Mouse (Mus musculus): ENCODE measurements around the gene Ace3.

Ace3 gene

DNA sequence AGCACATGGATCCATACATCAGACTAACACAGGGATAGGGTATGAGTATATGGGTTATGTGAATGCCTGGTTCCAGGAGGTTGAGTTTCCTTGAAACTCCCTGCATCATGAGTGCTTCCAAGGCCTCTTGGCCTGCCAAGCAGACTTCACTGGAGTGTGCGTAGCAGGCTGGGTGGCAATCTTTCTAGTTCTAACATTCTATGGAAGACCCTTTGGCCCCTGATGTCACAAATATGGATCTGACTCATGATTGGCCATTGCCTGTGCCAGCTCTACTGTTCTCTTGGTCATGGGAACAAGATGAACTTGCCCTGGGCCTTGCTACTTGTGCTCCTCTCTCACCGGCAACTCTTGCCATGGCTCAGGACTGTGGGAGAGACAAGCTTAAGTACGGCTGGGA, at the start of gene Ace3:
Gene Ace3, plus strand, starts transcription at position 301 of the 400 bp plus-strand sequence.
- no peak for DNase-seq

DNA sequence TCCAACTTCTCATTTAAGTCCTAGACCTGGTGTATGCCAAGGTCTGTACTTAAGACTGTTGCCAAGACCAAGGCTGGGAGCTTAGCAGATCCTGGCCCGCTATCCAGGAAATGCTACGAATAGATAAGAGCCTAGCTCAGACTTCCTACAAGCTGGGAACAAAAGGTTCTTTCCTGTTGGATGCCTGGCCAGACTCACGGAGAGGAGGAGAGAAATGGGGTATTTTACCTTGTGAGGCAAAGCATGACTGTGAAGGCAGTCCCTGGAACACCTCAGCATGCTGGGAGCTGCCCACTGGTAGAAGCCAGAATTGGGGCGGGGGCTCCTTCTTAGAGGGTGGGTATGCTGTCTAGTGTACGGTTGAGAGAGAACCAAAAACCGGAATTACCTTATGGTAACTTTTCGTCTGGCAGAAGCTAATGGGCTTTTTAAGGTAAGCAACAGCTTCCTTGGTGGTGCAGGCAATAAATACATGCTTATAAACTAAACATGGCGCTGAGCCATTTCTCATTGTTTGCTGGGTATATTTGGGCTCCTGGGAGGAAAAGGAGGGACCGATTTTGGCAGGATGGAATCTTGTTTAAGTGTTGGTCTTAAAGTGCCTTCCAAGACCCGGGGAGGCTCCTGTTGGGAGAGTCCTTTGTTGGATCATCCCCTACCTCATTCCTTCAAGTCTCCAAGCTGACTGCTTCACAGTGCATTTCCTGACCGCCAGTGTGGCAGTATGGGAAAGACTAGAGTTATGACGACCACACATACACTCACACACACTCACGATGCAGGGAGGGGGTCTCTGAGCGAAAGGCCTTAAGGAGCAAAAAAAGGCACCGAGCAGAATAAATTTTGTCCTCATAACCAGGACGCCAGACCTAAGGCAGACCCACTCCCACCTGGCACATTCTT, 49.5 kb upstream of the Ace3 start:
- DNase-seq = no peak

DNA sequence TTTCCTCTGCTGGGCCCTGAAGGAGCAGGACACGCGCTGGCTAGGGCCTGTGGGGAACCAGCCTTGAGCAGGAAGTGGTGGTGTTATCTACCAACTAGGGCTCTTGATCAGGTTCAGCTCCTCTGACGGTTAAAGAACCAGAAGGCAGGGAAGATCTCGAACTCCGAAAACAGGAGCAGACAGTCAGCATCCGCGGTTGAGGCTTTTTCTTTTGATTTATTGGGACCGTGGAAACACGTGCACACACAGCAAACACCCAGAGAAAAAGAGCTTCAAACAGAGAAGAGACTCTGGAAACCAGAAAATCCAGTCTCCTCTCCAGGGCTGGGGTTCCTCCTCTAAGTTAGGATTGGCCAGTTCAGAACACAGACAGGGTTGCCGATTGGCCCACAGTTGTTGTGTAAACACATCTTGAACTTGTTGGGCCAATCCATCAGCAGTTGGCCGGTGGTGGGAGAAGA, 47.8 kb upstream of the Ace3 start:
- DNase-seq = no peak

DNA sequence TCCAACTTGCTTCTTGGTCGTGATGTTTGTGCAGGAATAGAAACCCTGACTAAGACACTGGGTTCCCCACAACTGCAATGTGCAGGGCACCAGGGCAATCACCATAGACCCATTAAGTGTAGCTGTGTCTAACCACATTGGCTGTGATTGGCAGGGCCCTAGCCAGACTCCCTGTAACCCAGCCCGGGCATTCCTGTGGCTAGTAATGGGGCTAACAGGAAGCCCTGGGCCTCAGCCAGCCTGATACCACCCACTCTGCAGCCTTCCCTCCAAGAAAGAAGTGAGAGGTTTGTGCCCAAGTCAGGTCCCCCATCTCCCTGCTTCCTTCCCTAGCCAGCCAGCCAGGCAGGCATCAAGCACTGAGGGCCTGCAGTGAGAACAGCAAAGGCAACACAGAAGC, 46.2 kb upstream of the Ace3 start:
- DNase-seq = no peak

DNA sequence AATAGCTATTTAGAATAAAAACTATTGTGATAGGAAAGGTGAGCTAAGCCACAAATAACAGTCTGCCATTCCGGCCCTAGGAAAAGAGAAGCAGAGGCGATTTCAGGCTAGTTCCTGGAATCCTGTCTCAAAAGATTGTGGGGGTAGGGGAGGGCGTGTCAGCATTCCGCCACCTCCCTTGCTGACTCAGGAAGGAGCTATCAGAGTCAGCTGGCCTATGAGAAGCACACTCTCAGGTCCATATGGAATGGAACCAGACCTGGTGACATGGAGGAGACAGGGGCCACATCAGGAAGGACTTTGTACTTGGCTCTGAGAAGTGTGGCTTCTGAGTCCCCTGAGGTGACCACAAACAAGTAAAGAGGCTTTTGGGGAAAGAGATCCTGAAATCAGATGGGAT, 44.0 kb upstream of the Ace3 start:
- DNase-seq = no peak

DNA sequence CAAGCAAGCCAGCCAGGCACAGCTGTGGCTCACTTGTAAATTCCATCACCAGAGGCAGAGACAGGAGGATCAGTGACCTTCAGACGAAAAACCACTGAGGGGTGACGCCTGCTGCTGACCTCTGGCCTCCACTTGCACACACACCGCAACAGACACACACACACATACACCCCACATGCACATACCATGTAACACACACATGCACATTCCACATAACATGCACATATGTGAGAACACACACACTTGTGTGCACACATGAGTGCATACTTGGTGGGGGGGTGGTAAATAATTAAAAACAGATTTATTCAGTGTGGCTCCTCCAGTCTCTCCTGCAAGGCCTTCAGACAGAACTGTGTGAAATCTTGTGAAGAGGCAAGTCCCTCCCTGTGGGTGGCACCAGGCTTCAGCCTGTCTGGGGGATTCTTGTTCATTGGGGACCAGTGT, 42.9 kb upstream of the Ace3 start:
- DNase-seq = no peak

DNA sequence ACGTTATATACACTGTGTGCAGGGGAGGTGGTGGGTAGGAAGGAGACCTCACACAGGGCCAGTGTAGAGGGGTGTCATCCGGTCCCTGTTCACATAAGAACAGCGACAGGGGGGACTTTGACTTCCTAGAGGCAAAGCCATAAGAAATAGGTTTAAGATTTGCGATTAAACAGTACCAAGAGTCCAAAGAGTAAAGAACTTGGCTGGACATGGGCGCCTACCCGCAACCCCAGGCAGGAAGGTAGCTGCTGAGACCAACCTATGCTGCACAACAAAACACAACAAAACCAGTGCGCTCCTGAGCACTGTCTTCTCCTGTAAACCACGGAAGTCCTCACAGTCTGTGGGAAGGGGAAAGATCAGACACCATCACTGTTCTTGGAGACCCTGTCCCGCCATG, 42.4 kb upstream of the Ace3 start:
- no peak for DNase-seq

DNA sequence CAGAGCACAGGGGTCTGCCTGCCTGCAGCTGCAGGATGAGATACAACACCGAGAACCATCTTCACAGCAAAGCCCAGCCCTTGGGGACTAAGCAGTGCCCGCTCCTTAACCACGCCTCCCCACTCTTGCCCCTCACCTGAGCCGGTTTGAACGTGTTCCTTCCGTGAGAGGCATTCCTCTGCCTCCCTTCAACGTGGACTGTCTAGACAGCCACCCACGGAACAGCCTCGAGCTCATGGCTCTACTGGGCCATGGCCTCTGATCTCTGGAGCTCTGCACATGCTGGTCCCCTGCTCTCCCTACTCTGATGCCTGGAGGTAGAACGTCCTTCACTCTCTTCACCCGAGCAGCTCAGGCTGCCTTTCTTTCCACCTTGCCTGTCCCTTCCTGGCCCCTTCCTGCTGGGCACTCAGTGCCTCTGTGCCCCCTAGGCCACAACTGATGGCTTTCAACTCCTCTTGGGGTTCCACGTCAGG, 41.5 kb upstream of the Ace3 start, which contains the start of gene Cyb561:
Gene Cyb561, minus strand, starts transcription at position 426 of the 476 bp plus-strand sequence.
- no peak for DNase-seq

DNA sequence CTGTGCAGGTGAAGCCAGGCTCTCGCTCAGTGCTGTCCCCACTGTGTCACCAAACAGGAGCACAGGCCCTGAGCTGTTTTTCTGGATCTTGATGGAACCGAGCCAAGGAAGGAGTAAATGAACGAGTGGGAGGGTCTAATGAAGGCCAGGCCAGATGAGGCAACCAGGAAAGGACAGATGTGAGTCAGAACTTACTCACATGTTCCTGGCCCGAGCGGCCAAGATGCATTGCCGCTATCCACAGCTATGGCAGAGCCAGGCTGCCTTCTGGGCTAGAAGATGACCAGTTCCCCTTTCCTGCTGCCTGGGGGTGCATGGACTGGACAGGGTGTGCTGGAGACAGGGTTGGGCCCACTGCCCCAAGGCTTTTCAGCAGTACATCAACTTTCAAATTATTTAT, 41.1 kb upstream of the Ace3 start:
- no peak for DNase-seq

DNA sequence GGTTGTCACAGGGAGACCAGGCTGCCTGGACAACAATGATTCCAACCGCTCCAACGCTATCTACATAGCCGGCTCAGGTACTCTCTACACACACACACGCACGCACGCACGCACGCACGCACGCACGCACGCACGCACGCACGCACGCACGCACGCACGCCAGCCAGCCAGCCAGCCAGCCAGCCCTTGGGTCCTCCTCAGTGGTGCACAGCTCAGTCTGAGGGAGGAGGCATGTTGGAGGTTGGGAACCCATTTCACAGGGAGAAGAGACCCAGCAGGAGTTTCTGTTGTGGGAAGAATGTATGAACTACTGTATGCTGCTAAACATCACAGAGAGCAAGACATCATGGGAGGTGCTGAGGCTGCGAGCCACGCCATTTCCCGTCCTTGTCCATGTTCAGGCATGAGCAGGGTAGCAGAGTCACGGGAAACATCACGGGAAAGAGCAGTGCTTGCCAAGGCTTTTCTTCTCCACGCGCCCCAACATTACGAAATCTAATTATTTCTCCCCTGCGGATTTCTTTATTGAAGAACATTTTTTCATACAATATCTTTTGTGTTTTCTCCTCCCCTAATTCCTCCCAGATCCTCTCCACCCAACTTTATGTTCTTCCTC, 38.6 kb upstream of the Ace3 start:
- DNase-seq = no peak

DNA sequence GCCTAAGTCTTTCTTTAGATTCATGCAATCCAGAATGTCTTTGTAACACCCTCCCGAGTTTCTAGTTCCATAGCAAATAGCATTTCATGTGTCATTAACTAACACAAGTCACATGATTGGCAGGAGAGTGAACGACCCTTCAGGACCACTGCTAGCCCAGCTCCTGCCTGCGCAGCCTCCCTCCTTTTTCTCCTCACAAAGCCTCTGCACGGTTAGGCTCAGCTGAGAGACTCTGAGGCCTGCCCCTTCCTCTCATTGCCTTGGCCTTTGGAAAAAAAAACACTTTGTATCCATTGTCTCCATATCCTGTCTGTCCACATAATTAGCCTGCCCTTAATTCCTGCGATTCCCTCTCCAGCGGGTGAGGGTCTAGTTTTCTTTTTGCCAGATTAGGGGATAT, 37.0 kb upstream of the Ace3 start:
- no peak for DNase-seq

DNA sequence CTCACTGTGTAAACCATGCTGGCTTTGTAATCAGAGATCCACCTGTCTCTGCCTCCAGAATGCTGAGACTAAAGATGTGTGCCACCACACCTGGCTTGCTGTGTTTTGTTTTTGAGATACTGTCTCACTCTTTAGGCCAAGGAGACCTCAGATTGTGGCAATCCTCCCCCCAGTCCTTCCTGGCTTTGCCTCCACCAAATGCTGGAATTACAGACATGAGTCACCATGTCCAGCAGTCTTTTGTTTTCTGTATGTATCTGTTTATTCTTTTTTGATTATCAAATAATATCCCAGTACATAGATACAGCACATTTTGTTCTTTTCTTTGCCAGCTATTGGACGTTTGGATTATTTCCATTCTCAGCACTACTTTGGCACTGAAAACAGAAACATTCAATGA, 35.9 kb upstream of the Ace3 start:
- DNase-seq = no peak

DNA sequence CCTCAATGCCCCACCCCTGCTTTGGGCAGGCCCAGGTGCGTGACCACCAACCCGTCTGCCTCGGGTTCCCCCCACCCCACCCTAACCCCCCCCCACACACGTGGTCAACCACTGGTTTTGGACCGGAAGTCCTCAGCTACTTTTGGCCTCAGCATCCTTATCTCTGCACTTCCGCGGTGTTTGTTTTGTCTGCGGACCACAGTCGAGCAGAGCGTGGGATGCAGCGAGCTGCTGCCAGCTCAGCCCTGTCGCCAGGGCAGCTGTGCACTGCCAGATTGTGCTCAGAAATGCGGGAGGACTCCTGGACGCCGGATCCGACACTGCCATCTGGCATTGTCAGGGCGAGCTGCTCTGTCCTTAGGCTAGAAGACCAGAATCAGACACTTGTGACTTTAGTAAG, 35.1 kb upstream of the Ace3 start:
- peak; percentile 42 to 60 for DNase-seq

DNA sequence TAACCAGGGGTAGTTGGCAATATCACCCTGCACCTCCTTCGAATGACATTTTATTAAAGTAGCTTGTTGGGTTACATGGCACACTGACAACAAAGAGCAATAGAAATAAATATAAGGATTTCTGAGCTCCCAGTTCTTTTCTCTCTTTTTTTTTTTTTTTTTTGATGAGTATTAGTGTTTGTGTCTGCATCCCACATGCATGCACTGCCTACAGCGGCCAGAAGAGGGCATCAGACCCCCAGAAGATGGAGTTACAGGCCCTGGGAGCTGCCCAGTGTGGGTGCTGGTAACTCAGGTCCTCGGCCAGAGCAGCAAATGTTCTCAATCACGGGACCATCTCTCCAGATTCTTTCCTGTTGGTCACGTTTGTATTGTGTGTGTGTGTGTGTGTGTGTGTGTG, 29.8 kb upstream of the Ace3 start:
- no peak for DNase-seq

DNA sequence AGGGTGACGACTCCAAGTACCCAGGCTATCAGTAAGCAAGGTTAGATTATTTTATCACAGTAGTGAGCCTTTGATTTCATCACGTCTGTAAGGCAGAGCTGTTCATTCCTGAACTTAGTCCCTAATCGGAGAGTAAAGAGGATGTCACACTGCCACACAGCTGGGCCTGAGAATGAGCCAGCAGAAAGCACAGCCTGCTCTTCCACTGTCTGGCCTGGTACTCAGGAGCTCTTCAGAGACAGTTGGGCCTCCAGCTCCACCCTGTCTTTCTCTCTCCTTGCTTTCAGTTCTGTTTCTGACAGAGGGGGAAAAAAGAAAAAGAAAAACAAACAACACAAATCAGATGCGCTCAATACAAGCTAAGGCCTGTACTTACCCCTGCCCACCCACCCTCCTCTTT, 28.2 kb upstream of the Ace3 start:
- DNase-seq = no peak

DNA sequence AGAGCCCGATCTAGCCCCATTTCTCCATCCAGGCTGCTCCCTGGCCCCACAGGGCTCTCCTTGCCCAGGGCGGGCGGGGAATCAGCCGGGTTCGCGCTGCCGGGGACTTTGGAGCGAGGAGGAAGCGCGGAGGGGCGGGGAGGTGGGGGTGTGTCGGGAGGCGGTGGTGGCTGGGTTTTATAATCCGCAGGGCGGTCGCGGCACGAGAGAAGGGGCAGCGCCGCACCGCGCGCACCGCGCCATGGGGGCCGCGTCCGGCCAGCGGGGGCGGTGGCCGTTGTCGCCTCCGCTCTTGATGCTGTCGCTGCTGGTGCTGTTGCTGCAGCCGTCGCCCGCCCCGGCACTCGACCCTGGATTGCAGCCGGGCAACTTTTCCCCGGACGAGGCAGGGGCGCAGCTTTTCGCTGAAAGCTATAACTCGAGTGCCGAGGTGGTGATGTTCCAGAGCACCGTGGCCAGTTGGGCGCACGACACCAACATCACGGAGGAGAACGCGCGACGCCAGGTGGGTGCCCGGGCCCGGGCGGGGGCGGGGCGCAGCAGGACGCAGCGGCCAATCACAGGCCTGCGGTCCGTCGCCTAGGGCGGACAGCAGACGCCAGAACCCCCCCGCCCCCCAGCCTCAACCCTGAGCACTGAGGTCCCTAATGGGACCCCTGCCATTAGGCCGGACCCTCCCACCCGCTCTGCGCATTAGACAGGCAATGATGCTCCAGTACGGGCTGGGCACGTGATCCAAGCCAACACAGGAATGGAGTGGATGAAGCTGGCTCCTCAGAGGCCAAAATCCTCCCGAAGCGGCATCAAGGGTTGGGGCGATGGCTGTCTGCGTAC, 26.5 kb upstream of the Ace3 start, which contains the start of gene Ace:
Gene Ace, plus strand, starts transcription at position 205 of the 834 bp plus-strand sequence.
- peak; percentile 47 to 63 for DNase-seq

DNA sequence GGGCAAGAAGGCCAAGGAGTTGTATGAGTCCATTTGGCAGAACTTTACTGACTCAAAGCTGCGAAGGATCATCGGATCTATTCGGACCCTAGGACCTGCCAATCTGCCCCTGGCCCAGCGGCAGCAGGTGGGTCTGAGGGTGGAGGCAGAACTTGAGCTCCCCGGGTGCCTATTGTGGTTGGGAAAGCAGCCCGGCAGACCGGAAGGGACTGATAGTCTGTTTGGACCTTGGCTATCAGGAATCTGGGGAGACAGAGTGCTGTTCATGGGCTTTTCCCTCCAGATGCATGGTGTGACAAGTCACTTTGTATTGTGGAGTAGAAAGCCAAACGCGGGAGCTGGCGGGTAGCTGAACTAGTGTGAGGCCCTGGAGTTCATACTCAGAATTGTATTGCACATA, 25.5 kb upstream of the Ace3 start:
- no peak for DNase-seq

DNA sequence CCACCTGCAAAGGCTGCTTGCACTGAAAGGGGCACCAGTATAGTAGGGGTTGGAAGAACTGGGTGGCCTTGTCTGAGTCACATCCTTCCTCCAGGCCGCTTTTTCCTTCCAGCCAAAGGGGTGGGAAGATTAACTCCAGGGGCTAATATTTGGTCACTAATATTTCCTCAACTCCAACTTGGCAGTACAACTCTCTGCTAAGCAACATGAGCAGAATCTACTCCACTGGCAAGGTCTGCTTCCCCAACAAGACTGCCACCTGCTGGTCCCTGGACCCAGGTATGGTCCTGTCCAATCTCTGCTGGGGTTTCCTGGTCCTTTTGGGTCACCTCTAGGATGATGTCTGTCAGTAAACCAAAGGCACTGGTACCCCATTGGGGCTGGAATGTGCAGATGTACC, 25.0 kb upstream of the Ace3 start:
- peak; percentile 32 to 66 for DNase-seq

DNA sequence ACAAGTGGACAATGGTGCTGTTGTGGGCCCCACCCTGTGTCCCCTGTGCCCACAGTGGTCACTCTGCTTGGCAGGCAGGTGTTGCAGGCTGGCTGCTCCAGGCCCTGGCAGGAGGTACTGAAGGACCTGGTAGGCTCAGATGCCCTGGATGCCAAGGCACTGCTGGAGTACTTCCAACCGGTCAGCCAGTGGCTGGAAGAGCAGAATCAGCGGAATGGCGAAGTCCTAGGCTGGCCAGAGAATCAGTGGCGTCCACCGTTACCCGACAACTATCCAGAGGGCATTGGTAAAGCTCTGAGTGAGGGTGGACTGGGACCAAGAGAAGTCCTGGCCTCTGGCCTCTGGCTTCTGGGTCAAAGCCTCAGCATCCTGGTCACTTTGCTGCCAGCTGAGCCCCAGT, 19.9 kb upstream of the Ace3 start:
- peak; percentile 55 to 73 for DNase-seq

DNA sequence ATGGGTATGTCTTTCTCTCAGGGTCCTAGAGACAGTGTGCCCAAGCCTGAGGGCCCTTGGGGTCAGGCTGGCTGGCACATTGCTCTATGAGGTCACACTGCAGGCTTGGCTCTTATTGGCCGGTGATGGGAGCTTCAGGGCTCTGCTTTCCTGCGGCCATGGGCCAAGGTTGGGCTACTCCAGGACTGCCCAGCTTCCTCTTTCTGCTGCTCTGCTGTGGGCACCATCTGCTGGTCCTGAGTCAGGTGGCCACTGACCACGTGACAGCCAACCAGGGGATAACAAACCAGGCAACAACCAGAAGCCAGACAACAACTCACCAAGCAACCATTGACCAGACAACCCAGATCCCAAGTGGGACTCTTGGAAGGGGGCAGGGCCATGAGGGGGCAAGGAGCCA, 19.4 kb upstream of the Ace3 start:
- DNase-seq = peak; percentile 70 to 77

DNA sequence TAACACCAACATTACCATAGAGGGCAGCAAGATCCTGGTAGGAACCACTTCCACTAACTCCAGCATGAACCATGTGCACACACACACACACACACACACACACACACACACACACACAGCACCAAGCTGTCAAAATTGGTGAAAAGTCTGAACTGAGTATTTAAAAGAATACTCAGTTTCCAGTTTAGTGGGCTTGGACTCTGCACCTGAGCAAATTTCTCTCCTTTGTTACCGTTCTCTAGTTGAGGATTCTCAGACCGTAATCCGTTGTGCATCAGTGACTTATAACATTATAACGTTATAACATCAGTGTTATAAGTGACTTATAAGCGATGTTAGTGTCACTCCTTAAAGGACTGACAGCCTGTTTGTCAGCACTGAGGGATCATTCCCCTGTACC, 18.8 kb upstream of the Ace3 start:
- no peak for DNase-seq

DNA sequence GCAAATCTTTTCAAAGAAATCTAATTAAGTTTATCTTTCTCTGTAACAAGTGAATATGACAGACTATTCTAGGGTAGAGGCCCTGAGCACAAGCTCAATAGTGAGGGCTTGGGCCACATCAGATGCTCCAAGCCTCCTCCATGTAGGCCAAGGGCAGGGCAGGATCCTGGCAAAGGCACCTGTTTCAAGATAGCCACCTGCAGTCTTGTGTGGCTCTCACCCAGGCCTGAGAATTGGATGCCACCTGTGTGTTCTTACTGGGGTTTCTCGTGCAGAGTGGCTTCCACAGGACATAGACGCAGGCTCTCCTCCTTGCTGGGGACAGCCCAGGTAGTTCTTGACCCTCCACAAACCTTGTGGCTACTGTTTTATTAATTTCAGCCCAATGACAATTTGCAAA, 16.2 kb upstream of the Ace3 start:
- DNase-seq = peak; percentile 61 to 69

DNA sequence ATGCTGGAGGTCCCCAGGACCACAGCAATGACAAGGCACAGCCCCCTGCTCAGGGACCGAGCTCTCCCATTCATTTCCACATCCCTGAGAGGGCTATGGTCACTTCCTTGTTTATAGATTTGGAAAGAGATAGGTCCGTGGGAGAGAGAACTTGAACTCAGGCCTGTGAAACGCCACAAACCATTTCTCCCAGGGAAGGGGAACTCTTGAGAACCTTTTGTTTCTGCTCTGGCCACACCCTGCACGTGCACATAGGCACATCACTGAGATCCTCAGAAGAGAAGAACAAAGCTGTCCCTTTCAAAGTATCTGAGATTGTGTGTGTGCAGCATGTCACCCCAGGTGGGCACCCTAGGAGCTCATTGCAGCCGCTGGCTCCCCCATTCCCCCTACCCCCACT, 15.8 kb upstream of the Ace3 start:
- DNase-seq = no peak
